Comparison of ENCODE assay signal across 28 mouse cellular contexts in genomic region chr6:149312221-149312620, GRCm38 (mm10). TPM values are rescaled to one million over a fixed set of nuclear protein-coding genes. Genes with fewer than 3 reads are reported as not detected.
DNase-seq lines count a peak whose midpoint lies in the region; ATAC-seq and TF ChIP-seq lines count a peak whose summit lies in the region.
"Had no signal": no experiment of that assay in that cellular context is flagged by ENCODE, and none has a peak within 500 bp of the region (broad histone marks: within the 10 kb centered on the region; RNA-seq: fewer than 3 reads in every experiment).

No protein-coding gene starts in this region.

- H3K79me2 ChIP-seq in myocyte (ENCODE audit: control insufficient read depth, insufficient read depth), result peaks cover 75% of the 10 kb centered on the region

- no peak overlapping the region for H3K9ac ChIP-seq in liver, embryonic 13.5 days
- no peak overlapping the region for H3K9ac ChIP-seq in liver, embryonic 11.5 days (ENCODE audit: low read depth, low read length)
- H3K9ac ChIP-seq in ES-Bruce4 (ENCODE audit: low read depth, poor library complexity, severe bottlenecking), result peak overlapping the region; percentile 74; the same call in 1 of the 2 replicates
- H3K9ac ChIP-seq in forebrain, embryonic 14.5 days (ENCODE audit: low read length), result no peak overlapping the region
- H3K9ac ChIP-seq: embryonic facial prominence, embryonic 12.5 days; forebrain, postnatal 0 days; hindbrain, embryonic 12.5 days; limb, embryonic 15.5 days; midbrain, embryonic 12.5 days had no signal

- no peak for TF ChIP-seq EP300 in ES-Bruce4 (IDR thresholded peaks at IDR 0.05; ENCODE audit: insufficient read depth, low read depth, low read length)

- H3K4me3 ChIP-seq in liver, embryonic 13.5 days (replicated peaks), result peak overlapping the region; percentile 88; the same call in 1 of the 2 replicates
- no peak overlapping the region for H3K4me3 ChIP-seq in liver, embryonic 11.5 days (ENCODE audit: low read depth, low read length)
- H3K4me3 ChIP-seq in ES-Bruce4 (ENCODE audit: low read depth, low read length), result no peak overlapping the region
- H3K4me3 ChIP-seq in myocyte, result peak overlapping the region; percentile 76
- no peak overlapping the region for H3K4me3 ChIP-seq in forebrain, embryonic 14.5 days (ENCODE audit: low read depth, low read length)
- H3K4me3 ChIP-seq: embryonic facial prominence, embryonic 12.5 days; heart, embryonic 10.5 days; hindbrain, embryonic 12.5 days; limb, embryonic 10.5 days; limb, embryonic 15.5 days; midbrain, embryonic 12.5 days had no signal

- H3K4me2 ChIP-seq in liver, embryonic 13.5 days, result no peak overlapping the region
- no peak overlapping the region for H3K4me2 ChIP-seq in liver, embryonic 11.5 days
- H3K4me2 ChIP-seq in myocyte (ENCODE audit: low read depth), result peak overlapping the region; percentile 70
- H3K4me2 ChIP-seq in forebrain, embryonic 14.5 days (ENCODE audit: low read length), result no peak overlapping the region
- H3K4me2 ChIP-seq: embryonic facial prominence, embryonic 12.5 days; hindbrain, embryonic 12.5 days; limb, embryonic 15.5 days; midbrain, embryonic 12.5 days had no signal

- ATAC-seq in liver, embryonic 13.5 days (ENCODE audit: low read depth), result no peak
- ATAC-seq in liver, embryonic 11.5 days (replicated peaks; ENCODE audit: low FRiP score), result no peak
- ATAC-seq in forebrain, embryonic 14.5 days, result no peak
- ATAC-seq: forebrain, postnatal 0 days; intestine, postnatal 0 days had no signal

- peaks cover 54% of the 10 kb centered on the region for H3K4me1 ChIP-seq in liver, embryonic 13.5 days (replicated peaks)
- peaks cover 8% of the 10 kb centered on the region for H3K4me1 ChIP-seq in liver, embryonic 11.5 days (replicated peaks; ENCODE audit: control insufficient read depth, insufficient read depth, low read length)
- peaks cover 2% of the 10 kb centered on the region for H3K4me1 ChIP-seq in ES-Bruce4 (ENCODE audit: control insufficient read depth, insufficient read depth, low read length)
- peaks cover 12% of the 10 kb centered on the region for H3K4me1 ChIP-seq in forebrain, embryonic 14.5 days (ENCODE audit: control insufficient read depth, insufficient read depth, low read length)

- no peaks in the 10 kb centered on the region for H3K27me3 ChIP-seq in liver, embryonic 13.5 days
- no peaks in the 10 kb centered on the region for H3K27me3 ChIP-seq in liver, embryonic 11.5 days (replicated peaks; ENCODE audit: control insufficient read depth, insufficient read depth, low read length)
- H3K27me3 ChIP-seq in ES-Bruce4 (ENCODE audit: control insufficient read depth, insufficient read depth, low read length, poor library complexity, severe bottlenecking), result no peaks in the 10 kb centered on the region
- H3K27me3 ChIP-seq in myocyte (ENCODE audit: control insufficient read depth, insufficient read depth, insufficient read length), result no peaks in the 10 kb centered on the region
- no peaks in the 10 kb centered on the region for H3K27me3 ChIP-seq in forebrain, embryonic 14.5 days (replicated peaks; ENCODE audit: control insufficient read depth, insufficient read depth, low read length)
- H3K27me3 ChIP-seq: embryonic facial prominence, embryonic 12.5 days; hindbrain, embryonic 12.5 days; limb, embryonic 15.5 days; midbrain, embryonic 12.5 days had no signal

- peaks cover 40% of the 10 kb centered on the region for H3K36me3 ChIP-seq in liver, embryonic 13.5 days
- H3K36me3 ChIP-seq in liver, embryonic 11.5 days (ENCODE audit: control insufficient read depth, insufficient read depth, low read length), result peaks cover 3% of the 10 kb centered on the region; the same call in 1 of the 2 replicates
- peaks cover 43% of the 10 kb centered on the region for H3K36me3 ChIP-seq in ES-Bruce4 (ENCODE audit: control insufficient read depth, insufficient read depth, low read length, poor library complexity, severe bottlenecking)
- peaks cover 57% of the 10 kb centered on the region for H3K36me3 ChIP-seq in myocyte (ENCODE audit: control insufficient read depth, insufficient read depth)
- peaks cover 13% of the 10 kb centered on the region for H3K36me3 ChIP-seq in forebrain, embryonic 14.5 days (ENCODE audit: control insufficient read depth, insufficient read depth, low read length)

- H3K9me3 ChIP-seq in liver, embryonic 13.5 days (replicated peaks), result peaks cover 11% of the 10 kb centered on the region
- H3K9me3 ChIP-seq in liver, embryonic 11.5 days (ENCODE audit: control insufficient read depth, low read length), result peaks cover 5% of the 10 kb centered on the region
- H3K9me3 ChIP-seq in ES-Bruce4 (replicated peaks; ENCODE audit: control insufficient read depth, insufficient read depth, low read length, poor library complexity, severe bottlenecking), result peaks cover 3% of the 10 kb centered on the region; the same call in 1 of the 2 replicates
- H3K9me3 ChIP-seq in forebrain, embryonic 14.5 days (replicated peaks; ENCODE audit: control insufficient read depth, low read length), result no peaks in the 10 kb centered on the region
- H3K9me3 ChIP-seq: embryonic facial prominence, embryonic 12.5 days; heart, embryonic 10.5 days; hindbrain, embryonic 12.5 days; limb, embryonic 10.5 days; limb, embryonic 15.5 days; midbrain, embryonic 12.5 days had no signal

- 81% methylated on average over 1 of the region's 1 CpGs for WGBS in liver, embryonic 13.5 days (ENCODE audit: insufficient replicate concordance)
- WGBS in liver, embryonic 11.5 days, result 74% methylated on average over 1 of the region's 1 CpGs
- 73% methylated on average over 1 of the region's 1 CpGs for WGBS in forebrain, embryonic 14.5 days

- no peak overlapping the region for H3ac ChIP-seq in myocyte (ENCODE audit: control insufficient read depth, insufficient read length)

- DNase-seq in liver, embryonic 13.5 days, result no peak
- no peak for DNase-seq in liver, embryonic 11.5 days (ENCODE audit: low spot score)
- DNase-seq in R1 (ENCODE audit: low read depth, low spot score), result peak; percentile 90
- DNase-seq in forebrain, embryonic 14.5 days (ENCODE audit: low spot score), result no peak
- no peak for DNase-seq in embryo, embryonic 9.5 days (ENCODE audit: extremely low spot score)
- DNase-seq: B cell, adult 2 months; cerebellum, adult 8-10 months; cerebellum, postnatal 25 days; forebrain, postnatal 0 days; gastrocnemius, postnatal 14 days; heart, postnatal 36 days; kidney, adult 9 months; kidney, postnatal 10 days; layer of hippocampus, postnatal 36 days; lung, adult 2 months; lung, postnatal 10 days; retina, postnatal 1 day; right cerebral cortex, postnatal 14 days; thymus, postnatal 14 days had no signal

- TF ChIP-seq POLR2A in ES-Bruce4 (IDR thresholded peaks at IDR 0.05; ENCODE audit: insufficient read depth, low read length), result no peak
- no peak for TF ChIP-seq POLR2A in myocyte (IDR thresholded peaks at IDR 0.05; ENCODE audit: insufficient read length, low read depth)

- TF ChIP-seq CTCF in ES-Bruce4 (IDR thresholded peaks at IDR 0.05; ENCODE audit: low read depth, low read length), result no peak

- no peak overlapping the region for H3K27ac ChIP-seq in liver, embryonic 13.5 days
- no peak overlapping the region for H3K27ac ChIP-seq in liver, embryonic 11.5 days (ENCODE audit: low read depth, low read length)
- H3K27ac ChIP-seq in ES-Bruce4 (ENCODE audit: insufficient read depth, low read length), result peak overlapping the region; percentile 100
- H3K27ac ChIP-seq in forebrain, embryonic 14.5 days (ENCODE audit: low read depth, low read length), result no peak overlapping the region
- H3K27ac ChIP-seq: embryonic facial prominence, embryonic 12.5 days; heart, embryonic 10.5 days; hindbrain, embryonic 12.5 days; limb, embryonic 10.5 days; limb, embryonic 15.5 days; midbrain, embryonic 12.5 days had no signal

TF ChIP-seq in myocyte, 11 proteins besides CTCF, POLR2A, EP300 and RAD21:
- TF ChIP-seq MYOG (IDR thresholded peaks at IDR 0.05; ENCODE audit: control insufficient read depth in 1 of 3, insufficient read depth in 1 of 3, insufficient read length in 2 of 3, low read depth in 2 of 3), result no peak
- TF ChIP-seq CEBPB (IDR thresholded peaks at IDR 0.05; ENCODE audit: insufficient read depth, poor library complexity, severe bottlenecking), result no peak
- no peak for TF ChIP-seq MYOD1 (IDR thresholded peaks at IDR 0.05; ENCODE audit: control insufficient read depth in 1 of 3, insufficient read length in 2 of 3, low read depth in 2 of 3)
- no peak for TF ChIP-seq POLR2AphosphoS2 (IDR thresholded peaks at IDR 0.05; ENCODE audit: insufficient read length, low read depth)
- TF ChIP-seq SRF (IDR thresholded peaks at IDR 0.05; ENCODE audit: control insufficient read depth, insufficient read length, low read depth), result no peak
- no peak for TF ChIP-seq REST (IDR thresholded peaks at IDR 0.05; ENCODE audit: insufficient read depth, insufficient read length)
- TF ChIP-seq USF1 (IDR thresholded peaks at IDR 0.05; ENCODE audit: low read depth), result no peak
- TF ChIP-seq TCF3 (IDR thresholded peaks at IDR 0.05; ENCODE audit: insufficient read length, low read depth), result no peak
- TF ChIP-seq TCF12 (IDR thresholded peaks at IDR 0.05; ENCODE audit: insufficient read depth, poor library complexity, severe bottlenecking), result no peak
- no peak for TF ChIP-seq MAX (IDR thresholded peaks at IDR 0.05; ENCODE audit: low read depth)

RNA-seq across cellular contexts. Expression of gene Resf1, which starts 3.0 kb away (rescaled TPM):
- 24.6 and 32.0 TPM in 2 replicates for polyA plus RNA-seq in liver, embryonic 13.5 days (2015; fragmentation: Nextera tagmentation; extraction: Ambion mirVana)
- polyA plus RNA-seq in liver, embryonic 11.5 days (2014; fragmentation: Nextera tagmentation; extraction: Ambion mirVana), result 37.7 and 37.8 TPM in 2 replicates
- polyA plus RNA-seq in ES-Bruce4 (2011; ENCODE audit: insufficient read depth, insufficient read length, low read depth, missing spikeins) (90.4 and 93.9 TPM in 2 replicates), myocyte (2012; fragmentation: generic; extraction: Trizol) (8.2 TPM)
- 32.6 and 33.3 TPM in 2 replicates for polyA plus RNA-seq in forebrain, embryonic 14.5 days (2014; fragmentation: Nextera tagmentation; extraction: Ambion mirVana)

Comparison
In these comparisons a context has a peak if more than half of its experiments do, and no peak if none do; other contexts are left out.
1. H3K4me3 ChIP-seq: peak in liver, embryonic 13.5 days (single experiment) and myocyte (single experiment); none in liver, embryonic 11.5 days (single experiment), ES-Bruce4 (single experiment) and forebrain, embryonic 14.5 days (single experiment).